Mouse (Mus musculus) hindbrain, embryonic 12.5 days (tissue): ENCODE results near the gene Crb2. TPM values are rescaled to one million over a fixed set of nuclear protein-coding genes. Genes with fewer than 3 reads are reported as not detected.

ENCODE experiments used
- ATAC-seq: fragments of 200-750 bp; cut with Nextera tagmentation; 2 replicates; pipeline ENCODE4 v1.8.0; 2017; ENCODE audit warnings: moderate TSS enrichment; ENCODE audit not compliant: low FRiP score
- H3K27ac ChIP-seq: fragments of 300-500 bp; sonication (generic); 2 replicates; pipeline ENCODE4 v1.5.1; 2016; ENCODE audit warnings: mild to moderate bottlenecking
- H3K27me3 ChIP-seq: fragments of 300-500 bp; sonication (generic); 2 replicates; pipeline ENCODE4 v1.6.1; 2016; ENCODE audit warnings: mild to moderate bottlenecking
- H3K36me3 ChIP-seq: fragments of 300-500 bp; sonication (generic); 2 replicates; pipeline ENCODE4 v1.6.1; 2016; ENCODE audit warnings: mild to moderate bottlenecking
- H3K4me1 ChIP-seq: fragments of 300-500 bp; sonication (generic); 2 replicates; pipeline ENCODE4 v1.6.1; 2016
- H3K4me2 ChIP-seq: fragments of 300-500 bp; sonication (generic); replicated peaks from 2 replicates; pipeline ENCODE4 v1.6.1; 2016; ENCODE audit warnings: mild to moderate bottlenecking
- H3K4me3 ChIP-seq: fragments of 300-500 bp; sonication (generic); 2 replicates; pipeline ENCODE4 v1.5.1; 2016; ENCODE audit warnings: mild to moderate bottlenecking
- H3K9ac ChIP-seq: fragments of 300-500 bp; sonication (generic); 2 replicates; pipeline ENCODE4 v1.6.1; 2016; ENCODE audit warnings: mild to moderate bottlenecking, moderate library complexity
- H3K9me3 ChIP-seq: fragments of 300-500 bp; sonication (generic); replicated peaks from 2 replicates; pipeline ENCODE4 v1.6.1; 2016; ENCODE audit warnings: mild to moderate bottlenecking
- WGBS: fragments of 180-500 bp; shearing (Covaris S2); methylation state at CpG from one replicate; pipeline ENCODE4 v1.1.7; 2016; 5-methylcytosine and 5-hydroxymethylcytosine counted together
- polyA plus RNA-seq: library from polyadenylated mRNA; unstranded; fragments of >200 nt; fragmentation: Nextera tagmentation; extraction: Ambion mirVana; gene quantifications from 2 replicates; pipeline ENCODE4 v1.2.1, GENCODE M21; 2016

Gene Crb2
- polyA plus RNA-seq, 1 experiment from 2014 or later = 14.7 TPM

DNA sequence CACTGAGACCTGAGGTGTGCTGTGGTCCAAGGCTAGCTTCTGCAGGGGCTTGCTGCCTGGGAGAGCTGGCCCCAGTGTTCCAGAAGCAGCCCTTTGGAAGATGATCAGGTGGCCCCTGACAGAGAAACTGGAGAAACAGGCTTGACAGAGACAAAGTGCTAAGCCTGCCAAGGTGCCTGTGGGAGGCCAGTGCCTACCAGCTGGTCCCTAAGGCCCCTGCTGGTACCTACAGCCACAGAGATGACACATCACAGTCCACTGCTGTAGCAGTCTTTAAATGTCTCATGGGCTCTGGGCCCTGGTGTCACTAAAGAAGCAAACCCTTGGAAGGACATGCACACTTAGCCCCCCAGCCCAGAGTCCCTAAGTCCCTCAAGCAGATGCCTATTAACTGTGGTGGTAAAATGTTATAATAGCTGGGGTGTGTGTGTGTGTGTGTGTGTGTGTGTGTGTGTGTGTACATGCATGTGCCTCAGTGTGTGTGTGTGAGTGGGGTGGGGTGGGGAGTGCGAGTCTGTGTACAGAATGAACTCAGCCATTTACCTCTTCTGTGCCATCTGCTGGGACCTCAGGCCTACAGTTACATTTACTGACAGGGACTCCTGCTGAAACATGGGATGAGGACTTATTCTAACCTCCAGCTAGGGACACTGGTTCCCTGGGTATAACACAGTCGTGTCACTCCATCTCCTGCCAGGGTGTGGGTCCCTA lies 19.7 kb upstream of the Crb2 start:
- H3K27ac ChIP-seq = no peak overlapping the region
- H3K9me3 ChIP-seq = no peaks in the 10 kb centered on the region
- no peaks in the 10 kb centered on the region for H3K27me3 ChIP-seq
- WGBS = 77% methylated on average over 2 of the region's 2 CpGs
- ATAC-seq = no peak
- H3K4me2 ChIP-seq = no peak overlapping the region
- H3K4me1 ChIP-seq = peaks cover 41% of the 10 kb centered on the region
- H3K36me3 ChIP-seq = no peaks in the 10 kb centered on the region
- no peak overlapping the region for H3K9ac ChIP-seq
- H3K4me3 ChIP-seq = no peak overlapping the region

DNA sequence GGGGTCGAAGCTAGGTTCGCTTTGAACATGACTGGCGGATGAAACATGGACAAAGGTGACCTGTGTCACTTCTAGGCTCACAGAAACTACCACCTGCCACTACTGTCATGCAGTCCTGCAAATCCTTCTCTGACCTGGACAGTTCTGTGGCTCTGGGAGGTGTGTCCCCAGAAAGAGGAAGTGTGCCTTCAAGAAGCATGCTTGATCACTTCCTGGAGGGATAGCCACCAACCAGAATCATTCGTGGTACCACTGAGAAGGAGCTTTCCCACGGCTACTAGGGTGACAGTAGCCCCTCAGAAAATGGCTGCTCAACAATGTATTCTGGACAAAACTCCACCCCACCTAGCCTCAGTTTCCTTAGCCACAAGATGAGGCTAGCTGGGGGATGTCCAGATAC lies 19.0 kb upstream of the Crb2 start:
- Histone ChIP-seq H3K4me1 (peaks cover 41% of the 10 kb centered on the region), H3K9me3 (no peaks in the 10 kb centered on the region), H3K9ac (no peak overlapping the region), H3K27ac (no peak overlapping the region), H3K4me3 (no peak overlapping the region), H3K4me2 (no peak overlapping the region), H3K36me3 (no peaks in the 10 kb centered on the region), H3K27me3 (no peaks in the 10 kb centered on the region)
- no peak for ATAC-seq
- 90% methylated on average over 5 of the region's 5 CpGs for WGBS

DNA sequence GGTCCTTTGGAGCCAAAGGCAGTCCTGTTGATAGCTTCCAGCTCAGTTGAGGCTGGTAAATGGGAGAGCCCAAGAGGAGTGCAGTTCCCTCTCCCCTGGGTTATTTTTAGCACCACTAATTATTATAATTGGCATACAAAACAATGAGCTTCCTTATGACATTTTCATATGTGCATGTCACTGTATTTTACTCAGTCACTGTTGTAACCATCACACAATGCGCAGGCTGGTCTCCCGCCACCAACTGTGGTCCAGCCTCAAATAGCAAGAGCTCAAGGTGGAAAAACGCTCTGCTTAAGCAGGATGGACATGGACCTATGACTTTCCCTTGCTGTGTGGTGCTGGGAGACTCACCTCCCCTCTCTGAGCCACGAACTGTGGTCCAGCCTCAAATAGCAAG lies 18.3 kb upstream of the Crb2 start:
- Histone ChIP-seq H3K27ac (peak overlapping the region; percentile 64), H3K36me3 (no peaks in the 10 kb centered on the region), H3K4me2 (peak overlapping the region; percentile 40), H3K27me3 (no peaks in the 10 kb centered on the region), H3K9ac (no peak overlapping the region), H3K4me3 (no peak overlapping the region), H3K4me1 (peaks cover 44% of the 10 kb centered on the region), H3K9me3 (no peaks in the 10 kb centered on the region)
- WGBS = 81% methylated on average over 4 of the region's 4 CpGs
- peak; percentile 12; the same call in 1 of the 2 replicates for ATAC-seq

DNA sequence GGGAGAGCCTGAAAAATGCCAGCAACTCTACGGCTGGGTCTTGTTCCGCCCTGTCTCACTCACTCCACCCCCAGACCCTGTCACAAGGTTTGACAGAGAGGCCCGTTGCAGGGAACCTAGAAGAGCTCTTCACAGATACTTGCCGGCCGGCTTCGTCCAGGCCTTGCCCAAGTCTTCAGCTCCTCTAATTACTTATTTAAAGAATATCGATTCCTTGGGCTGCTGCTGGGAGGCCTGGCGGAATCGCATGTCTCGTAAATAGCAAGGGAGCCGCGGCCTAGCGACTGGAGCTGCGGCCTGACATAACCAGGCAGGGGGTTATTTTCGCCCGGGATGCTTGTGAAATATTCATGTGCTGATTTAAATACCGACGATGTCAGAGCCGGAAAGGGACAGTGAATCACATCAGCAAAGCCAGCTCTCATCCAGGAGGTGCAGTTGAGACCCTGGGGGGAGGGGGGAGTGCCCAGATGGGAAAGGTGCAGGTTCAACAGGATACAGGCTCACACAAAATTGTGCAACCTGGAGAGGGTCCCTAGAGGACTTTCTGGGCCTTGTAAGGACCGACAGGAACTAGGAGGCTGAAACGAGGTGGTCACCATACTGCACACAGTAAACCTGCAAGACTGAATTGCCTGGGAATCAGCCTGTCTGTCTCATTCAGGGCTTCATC lies 17.6 kb upstream of the Crb2 start:
- 9% methylated on average over 21 of the region's 21 CpGs for WGBS
- H3K27ac ChIP-seq = peak overlapping the region; percentile 64

DNA sequence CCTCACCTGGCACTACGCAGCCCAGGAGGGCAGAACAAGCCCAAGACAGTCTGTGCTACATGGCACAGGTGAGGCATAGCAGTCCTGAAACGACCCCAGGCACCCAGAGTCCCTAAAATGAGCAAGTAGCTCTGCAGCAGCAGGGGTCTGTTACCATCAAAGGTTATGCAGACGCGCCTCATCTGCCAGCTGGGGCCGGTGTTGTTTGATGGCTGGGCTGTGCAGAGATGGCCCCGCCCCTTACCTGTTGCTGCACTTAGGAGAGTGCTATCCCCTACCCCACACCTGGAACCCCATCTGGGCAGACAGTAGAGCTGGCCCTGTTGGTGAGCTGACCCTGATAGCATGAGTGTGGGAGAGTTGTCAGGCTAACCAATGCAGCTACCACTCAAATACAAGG lies 15.4 kb upstream of the Crb2 start:
- WGBS = 27% methylated on average over 6 of the region's 6 CpGs
- H3K9me3 ChIP-seq = no peaks in the 10 kb centered on the region
- ATAC-seq = no peak
- no peaks in the 10 kb centered on the region for H3K36me3 ChIP-seq
- H3K4me1 ChIP-seq = peaks cover 48% of the 10 kb centered on the region
- H3K9ac ChIP-seq = no peak overlapping the region
- H3K27me3 ChIP-seq = no peaks in the 10 kb centered on the region
- no peak overlapping the region for H3K27ac ChIP-seq
- H3K4me3 ChIP-seq = no peak overlapping the region
- H3K4me2 ChIP-seq = no peak overlapping the region

More for the DNA sequence above, 17.6 kb upstream of the Crb2 start:
- H3K4me2 ChIP-seq = peak overlapping the region; percentile 40
- ATAC-seq = peak; percentile 52
- H3K9ac ChIP-seq = peak overlapping the region; percentile 39; the same call in 1 of the 2 replicates
- no peak overlapping the region for H3K4me3 ChIP-seq
- no peaks in the 10 kb centered on the region for H3K27me3 ChIP-seq
- H3K4me1 ChIP-seq = peaks cover 44% of the 10 kb centered on the region
- no peaks in the 10 kb centered on the region for H3K36me3 ChIP-seq
- H3K9me3 ChIP-seq = no peaks in the 10 kb centered on the region

DNA sequence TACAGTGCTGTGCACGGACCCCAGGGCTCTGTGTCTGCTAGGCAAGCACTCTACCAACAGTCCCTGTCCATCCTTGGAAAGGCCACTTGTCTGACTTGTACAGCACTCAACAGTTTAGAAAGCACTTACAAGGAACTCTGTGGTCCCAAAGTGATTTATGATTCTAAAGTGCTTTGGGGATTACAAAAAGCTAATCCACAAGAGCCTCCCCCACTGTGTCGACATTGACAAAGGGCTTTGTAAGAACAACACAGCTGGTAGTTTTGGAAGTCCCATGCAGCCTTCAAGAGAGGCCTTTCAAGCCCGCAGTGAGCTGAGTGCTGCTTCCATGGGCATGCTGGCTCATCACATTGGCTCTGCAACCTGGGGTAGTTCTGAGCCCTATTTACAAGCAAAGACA lies 12.4 kb upstream of the Crb2 start:
- ATAC-seq = no peak
- Histone ChIP-seq H3K4me2 (no peak overlapping the region), H3K4me1 (peaks cover 53% of the 10 kb centered on the region), H3K27ac (no peak overlapping the region), H3K36me3 (no peaks in the 10 kb centered on the region), H3K4me3 (no peak overlapping the region), H3K9me3 (no peaks in the 10 kb centered on the region), H3K27me3 (no peaks in the 10 kb centered on the region), H3K9ac (0 out of 2 replicates have a peak overlapping the region, but pooled peaks have one; percentile 2)
- WGBS = 26% methylated on average over 3 of the region's 3 CpGs

DNA sequence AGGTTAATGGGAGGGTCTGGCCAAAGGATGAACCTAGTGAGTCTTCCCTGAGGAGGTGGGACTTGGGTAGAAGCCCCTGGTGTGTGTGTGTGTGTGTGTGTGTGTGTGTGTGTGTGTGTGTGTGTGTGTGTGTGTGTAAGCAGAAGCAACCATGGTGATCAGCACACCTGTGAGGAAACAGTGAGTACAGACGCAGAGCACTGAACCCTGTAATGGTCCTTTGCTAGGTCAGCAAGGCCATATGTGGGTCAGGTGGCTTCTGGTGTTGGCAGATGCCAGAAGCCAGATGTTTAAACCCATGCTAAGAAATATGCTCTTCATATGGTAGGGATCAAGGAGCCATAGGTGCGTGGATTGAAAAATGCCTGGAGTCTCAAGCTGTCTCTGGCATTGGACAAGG lies 11.5 kb upstream of the Crb2 start:
- H3K27me3 ChIP-seq = no peaks in the 10 kb centered on the region
- peaks cover 51% of the 10 kb centered on the region for H3K4me1 ChIP-seq
- no peak overlapping the region for H3K27ac ChIP-seq
- no peaks in the 10 kb centered on the region for H3K9me3 ChIP-seq
- H3K4me3 ChIP-seq = no peak overlapping the region
- no peak for ATAC-seq
- WGBS = 91% methylated on average over 2 of the region's 2 CpGs
- no peaks in the 10 kb centered on the region for H3K36me3 ChIP-seq
- no peak overlapping the region for H3K9ac ChIP-seq
- H3K4me2 ChIP-seq = no peak overlapping the region

DNA sequence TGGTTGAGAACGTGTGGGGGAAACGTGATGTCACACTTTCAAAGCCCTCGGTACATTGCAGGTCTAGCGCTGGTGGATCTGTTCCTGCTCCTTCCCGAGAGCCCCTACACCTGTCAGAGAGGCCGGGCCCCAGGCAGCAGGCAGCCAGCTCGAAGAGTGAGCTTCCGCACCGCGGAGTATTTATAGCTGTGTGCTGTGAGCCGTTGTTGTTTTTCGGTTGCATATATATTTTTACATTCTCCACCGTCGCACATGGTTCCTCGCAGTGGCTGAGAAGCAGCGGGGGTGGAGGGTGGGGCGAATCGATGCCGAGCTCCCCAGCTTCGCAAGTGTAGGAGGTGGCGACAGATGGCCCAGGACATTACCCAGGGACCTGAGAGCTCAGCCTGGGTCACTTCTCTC lies 11.0 kb upstream of the Crb2 start:
- Histone ChIP-seq H3K27ac (no peak overlapping the region), H3K27me3 (no peaks in the 10 kb centered on the region), H3K4me1 (peaks cover 47% of the 10 kb centered on the region)

DNA sequence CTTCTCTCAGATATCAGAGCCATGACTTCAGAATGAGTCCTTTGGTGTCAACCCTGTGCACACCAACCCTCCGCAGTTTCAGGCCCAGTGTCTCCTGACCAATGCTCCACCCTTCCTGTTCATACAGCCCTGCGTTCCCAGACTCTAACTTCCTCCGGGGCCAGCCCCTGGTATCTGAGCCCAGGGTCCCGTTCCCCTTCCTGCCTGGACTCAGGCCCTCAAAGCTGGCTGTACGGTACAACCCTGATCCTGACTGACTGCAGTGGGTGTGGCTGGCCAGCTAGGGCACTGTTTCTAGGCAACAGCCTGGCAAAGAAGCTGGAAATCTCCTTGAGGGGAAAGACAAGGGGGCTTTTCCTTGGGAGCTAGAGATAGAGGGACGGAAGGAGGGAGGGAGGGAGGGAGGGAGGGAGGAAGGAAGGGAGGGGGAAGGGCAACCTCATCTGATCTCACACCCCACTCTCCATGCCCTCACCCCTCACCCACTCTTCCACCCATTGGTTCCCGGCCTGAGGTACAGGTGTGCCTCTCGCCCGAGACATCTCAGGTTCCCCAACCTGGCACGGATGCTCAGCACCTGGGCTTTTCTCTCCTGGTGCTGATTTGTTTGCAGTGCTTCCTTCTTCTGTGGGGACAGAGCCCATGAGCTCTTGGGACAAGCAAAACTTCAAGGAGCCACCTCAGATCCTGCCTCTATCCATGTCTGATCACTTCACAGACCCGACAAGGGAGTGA lies 9.9 kb upstream of the Crb2 start:
- ATAC-seq = peak; percentile 11; the same call in 1 of the 2 replicates
- no peak overlapping the region for H3K9ac ChIP-seq

More for the DNA sequence above, 11.0 kb upstream of the Crb2 start:
- Histone ChIP-seq H3K36me3 (no peaks in the 10 kb centered on the region), H3K4me2 (peak overlapping the region; percentile 18; the same call in 1 of the 2 replicates), H3K9me3 (no peaks in the 10 kb centered on the region), H3K4me3 (no peak overlapping the region), H3K9ac (no peak overlapping the region)
- 21% methylated on average over 21 of the region's 21 CpGs for WGBS
- ATAC-seq = no peak

DNA sequence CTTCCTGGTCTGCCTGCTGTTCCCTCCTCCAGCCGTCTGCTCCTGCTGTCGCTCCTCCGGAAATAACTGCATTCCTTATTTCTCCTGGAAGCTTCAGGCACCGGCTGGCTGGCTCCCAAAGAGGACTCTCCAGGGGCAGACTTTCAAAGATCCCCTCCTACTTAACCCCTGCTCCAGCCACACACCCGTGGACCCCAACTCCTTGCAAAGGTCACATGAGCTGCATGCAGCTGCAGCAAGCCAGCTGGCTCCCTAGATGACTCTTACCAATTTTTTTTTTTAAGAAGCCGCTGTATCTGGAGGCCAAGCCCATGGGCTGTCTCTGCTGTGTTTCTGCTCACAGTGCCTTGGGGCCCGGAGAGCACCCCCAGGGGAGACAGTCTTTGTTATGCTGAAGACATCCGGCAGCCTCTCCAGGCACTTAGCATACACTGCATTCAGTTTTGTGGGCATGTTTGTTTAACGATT lies 8.9 kb upstream of the Crb2 start:
- Histone ChIP-seq H3K9me3 (no peaks in the 10 kb centered on the region), H3K4me1 (peaks cover 51% of the 10 kb centered on the region), H3K36me3 (no peaks in the 10 kb centered on the region), H3K9ac (no peak overlapping the region), H3K27ac (peak overlapping the region; percentile 35; the same call in 1 of the 2 replicates), H3K4me3 (no peak overlapping the region), H3K4me2 (no peak overlapping the region; the same call in 1 of the 2 replicates), H3K27me3 (peaks cover 3% of the 10 kb centered on the region; the same call in 1 of the 2 replicates)
- 6% methylated on average over 9 of the region's 9 CpGs for WGBS
- no peak for ATAC-seq

More for the DNA sequence above, 9.9 kb upstream of the Crb2 start:
- peaks cover 3% of the 10 kb centered on the region; the same call in 1 of the 2 replicates for H3K27me3 ChIP-seq
- no peak overlapping the region for H3K4me2 ChIP-seq
- no peak overlapping the region for H3K27ac ChIP-seq
- H3K4me3 ChIP-seq = no peak overlapping the region
- H3K36me3 ChIP-seq = no peaks in the 10 kb centered on the region
- H3K9me3 ChIP-seq = no peaks in the 10 kb centered on the region
- WGBS = 41% methylated on average over 10 of the region's 11 CpGs
- H3K4me1 ChIP-seq = peaks cover 47% of the 10 kb centered on the region

DNA sequence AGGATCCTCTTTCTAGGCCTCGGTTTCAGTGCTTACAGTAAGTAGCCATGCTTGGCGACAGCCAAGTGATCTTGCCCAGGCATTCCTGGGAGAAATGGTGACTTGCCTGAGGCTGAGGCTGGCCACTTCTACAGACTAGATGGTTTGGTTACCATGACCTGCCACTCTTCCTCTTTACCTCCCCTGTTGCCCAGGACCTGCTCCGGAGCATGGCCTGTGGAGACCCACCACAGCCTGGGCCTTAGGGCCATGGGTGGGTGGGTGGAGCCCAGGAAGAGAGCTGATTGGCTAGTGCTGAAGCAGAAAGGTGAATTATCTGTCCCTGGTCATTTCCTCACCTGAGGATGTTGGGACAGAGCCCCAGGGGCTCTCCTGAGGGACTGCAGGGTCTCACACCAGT lies 8.3 kb upstream of the Crb2 start:
- Histone ChIP-seq H3K4me2 (no peak overlapping the region), H3K9me3 (no peaks in the 10 kb centered on the region), H3K9ac (no peak overlapping the region), H3K27ac (peak overlapping the region; percentile 17; the same call in 1 of the 2 replicates), H3K4me3 (no peak overlapping the region), H3K36me3 (no peaks in the 10 kb centered on the region), H3K27me3 (peaks cover 3% of the 10 kb centered on the region; the same call in 1 of the 2 replicates), H3K4me1 (peaks cover 48% of the 10 kb centered on the region)
- 53% methylated on average over 3 of the region's 3 CpGs for WGBS
- no peak for ATAC-seq

DNA sequence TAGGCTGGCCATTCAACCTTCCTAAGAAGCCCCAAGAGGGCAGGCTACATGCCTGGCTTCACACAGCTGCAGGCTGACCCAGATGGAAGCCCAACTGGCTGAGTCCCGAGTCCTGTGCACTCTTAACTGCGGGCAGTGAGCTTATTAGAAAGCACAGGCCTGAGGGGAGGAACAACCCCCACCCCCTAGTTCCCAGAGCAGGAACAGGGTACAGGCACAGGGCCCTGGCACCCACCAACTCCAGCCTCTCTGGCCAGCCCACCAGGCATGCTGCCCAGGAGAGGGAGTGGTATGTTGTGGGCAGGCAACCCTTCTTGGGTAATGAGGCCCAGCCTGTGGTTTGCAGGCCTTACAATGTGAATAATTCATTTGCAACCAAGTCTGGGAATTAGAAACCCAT lies 7.1 kb upstream of the Crb2 start:
- Histone ChIP-seq H3K4me2 (no peak overlapping the region), H3K4me1 (peaks cover 48% of the 10 kb centered on the region), H3K36me3 (no peaks in the 10 kb centered on the region), H3K9ac (no peak overlapping the region), H3K27ac (no peak overlapping the region), H3K4me3 (no peak overlapping the region), H3K27me3 (peaks cover 6% of the 10 kb centered on the region; the same call in 1 of the 2 replicates), H3K9me3 (no peaks in the 10 kb centered on the region)
- WGBS = 44% methylated on average over 2 of the region's 2 CpGs
- no peak for ATAC-seq
